Mouse (Mus musculus) neural tube, embryonic 14.5 days (tissue): ENCODE data around the gene Aqp6. TPM values are rescaled to one million over a fixed set of nuclear protein-coding genes. Genes with fewer than 3 reads are reported as not detected.

Source experiments
- polyA plus RNA-seq: library from polyadenylated mRNA; unstranded; fragments of >200 nt; fragmentation: Nextera tagmentation; extraction: Ambion mirVana; gene quantifications from 2 replicates; pipeline ENCODE4 v1.2.1, GENCODE M21; 2014

Aqp6 gene
- polyA plus RNA-seq, 1 experiment from 2014 or later: 1.6 TPM

Other genes with a start within 250 kb of the Aqp6 start
- gene Fmnl3, start 230.9 kb upstream of the Aqp6 start, polyA plus RNA-seq: 7.3 and 8.8 TPM in 2 replicates
- 245 and 257 TPM in 2 replicates for gene Tmbim6, start 208.5 kb upstream of the Aqp6 start, polyA plus RNA-seq
- 16.5 and 18.7 TPM in 2 replicates for gene Nckap5l, start 143.7 kb upstream of the Aqp6 start, polyA plus RNA-seq
- gene Bcdin3d, start 126.7 kb upstream of the Aqp6 start, polyA plus RNA-seq: 19.7 and 20.2 TPM in 2 replicates
- gene Faim2, start 73.2 kb upstream of the Aqp6 start, polyA plus RNA-seq: 24.0 and 32.0 TPM in 2 replicates
- gene Aqp2, start 22.3 kb upstream of the Aqp6 start, polyA plus RNA-seq: not detected in 2 replicates
- gene Aqp5, start 10.6 kb upstream of the Aqp6 start, polyA plus RNA-seq: 1.4 and 2.1 TPM in 2 replicates
- 45.9 and 65.6 TPM in 2 replicates for gene Racgap1, start 50.3 kb downstream of the Aqp6 start, polyA plus RNA-seq
- gene Asic1, start 69.0 kb downstream of the Aqp6 start, polyA plus RNA-seq: 66.0 and 69.8 TPM in 2 replicates
- 110 TPM in 2 replicates for gene Smarcd1, start 100.7 kb downstream of the Aqp6 start, polyA plus RNA-seq
- gene Gm17349, start 104.1 kb downstream of the Aqp6 start, polyA plus RNA-seq: not detected in 2 replicates
- gene Gpd1, start 116.1 kb downstream of the Aqp6 start, polyA plus RNA-seq: 1.2 and 1.3 TPM in 2 replicates
- 196 and 204 TPM in 2 replicates for gene Cox14, start 124.2 kb downstream of the Aqp6 start, polyA plus RNA-seq
- gene Cers5, start 171.5 kb downstream of the Aqp6 start, polyA plus RNA-seq: 82.5 and 83.3 TPM in 2 replicates